Mouse (Mus musculus): Measurements from ENCODE around the gene Ptpn14.

GRCm38 (mm10) chr1:189883531-189884170, 155.6 kb downstream of the Ptpn14 start:
- TF ChIP-seq CTCF (IDR thresholded peaks at IDR 0.05; ENCODE audit: control insufficient read depth, insufficient read depth, low read length) (0 out of 2 replicates have a peak, but pooled peaks have one; percentile 17), POLR2A (IDR thresholded peaks at IDR 0.05; ENCODE audit: borderline replicate concordance, control insufficient read depth, low read depth, low read length) (no peak; the same call in 1 of the 2 replicates)
